Mouse (Mus musculus) megakaryocyte, embryonic 14.5 days (primary cell): ENCODE results near the gene Flvcr2.

Experiments
- FLI1 ChIP-seq: IDR thresholded peaks from 2 replicates; pipeline ENCODE4 v1.6.1; 2012; ENCODE audit warnings: low read length, inconsistent platforms, mixed read lengths
- GATA1 ChIP-seq: IDR thresholded peaks from 3 replicates; pipeline ENCODE4 v1.6.1; 2012; ENCODE audit warnings: mixed read lengths, low read length, inconsistent platforms, borderline replicate concordance

- TF ChIP-seq GATA1: no peak
- TF ChIP-seq FLI1: no peak
Measured at GRCm38 (mm10) chr12:85837765-85838164, 91.4 kb downstream of the Flvcr2 start.
